Mouse (Mus musculus): ENCODE measurements around the gene Tmem262. TPM values are rescaled to one million over a fixed set of nuclear protein-coding genes. Genes with fewer than 3 reads are reported as not detected.

The Tmem262 gene
- polyA plus RNA-seq, 1 experiment from 2014 or later = not detected

DNA sequence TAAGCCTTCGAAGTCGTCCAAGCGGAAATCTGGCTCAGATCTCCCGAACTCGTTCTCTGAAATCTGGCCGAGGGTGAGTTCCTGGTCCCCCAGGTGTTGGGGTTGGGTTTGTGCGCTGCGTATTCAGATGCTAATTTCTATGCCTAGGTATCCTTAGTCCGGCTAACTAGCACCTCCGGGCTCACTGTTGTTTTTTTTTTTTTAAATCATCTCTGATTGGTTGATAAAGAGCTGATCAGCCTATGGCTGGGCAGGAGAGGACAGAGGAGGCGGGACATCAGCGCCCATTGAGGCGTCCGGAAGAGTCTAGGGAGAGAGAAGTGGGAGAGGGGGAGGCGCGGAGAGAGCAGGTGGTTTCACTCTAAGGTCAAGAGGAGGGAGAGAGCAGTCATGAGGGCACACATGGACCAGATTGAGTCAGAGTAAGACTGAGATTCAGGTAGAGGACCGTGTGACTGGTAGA is 5.6 kb downstream of the Tmem262 start:
- peaks cover 11% of the 10 kb centered on the region; the same call in 1 of the 2 replicates for H3K36me3 ChIP-seq (replicated peaks)
- no peak overlapping the region for H3K27ac ChIP-seq
- ATAC-seq (replicated peaks) = peak; percentile 57
- H3K4me2 ChIP-seq = peak overlapping the region; percentile 92
- no peak overlapping the region for H3K9ac ChIP-seq
- H3K4me3 ChIP-seq = peak overlapping the region; percentile 77
- H3K27me3 ChIP-seq (replicated peaks) = no peaks in the 10 kb centered on the region
- peaks cover 25% of the 10 kb centered on the region for H3K4me1 ChIP-seq
- H3K9me3 ChIP-seq = no peaks in the 10 kb centered on the region
- WGBS = under 1% methylated on average over 17 of the region's 17 CpGs

DNA sequence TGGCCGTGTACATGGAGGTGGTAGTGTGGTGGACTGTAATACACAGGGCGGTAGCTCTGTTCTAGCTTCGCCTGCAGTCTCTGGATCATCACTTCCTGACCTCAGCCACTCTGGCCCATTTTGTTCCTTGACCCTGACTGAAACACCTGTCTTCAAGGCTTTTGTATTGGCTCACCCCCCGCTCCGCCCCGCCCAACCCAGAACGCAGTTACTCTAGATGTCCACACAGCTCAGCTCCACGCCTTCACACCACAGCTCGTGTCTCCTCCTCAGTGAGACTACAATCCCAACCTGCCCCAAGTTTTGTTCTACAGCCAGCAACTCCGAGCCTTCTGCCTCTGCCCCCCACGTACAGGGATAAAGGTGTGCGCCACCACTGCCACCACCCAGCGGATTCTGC is 9.0 kb downstream of the Tmem262 start:
- Histone ChIP-seq H3K9me3 (no peaks in the 10 kb centered on the region), H3K27me3 (replicated peaks) (no peaks in the 10 kb centered on the region), H3K4me3 (no peak overlapping the region), H3K4me1 (peaks cover 15% of the 10 kb centered on the region), H3K9ac (no peak overlapping the region), H3K36me3 (replicated peaks) (no peaks in the 10 kb centered on the region), H3K27ac (no peak overlapping the region), H3K4me2 (no peak overlapping the region)
- WGBS = 94% methylated on average over 13 of the region's 13 CpGs
- ATAC-seq (replicated peaks) = no peak

DNA sequence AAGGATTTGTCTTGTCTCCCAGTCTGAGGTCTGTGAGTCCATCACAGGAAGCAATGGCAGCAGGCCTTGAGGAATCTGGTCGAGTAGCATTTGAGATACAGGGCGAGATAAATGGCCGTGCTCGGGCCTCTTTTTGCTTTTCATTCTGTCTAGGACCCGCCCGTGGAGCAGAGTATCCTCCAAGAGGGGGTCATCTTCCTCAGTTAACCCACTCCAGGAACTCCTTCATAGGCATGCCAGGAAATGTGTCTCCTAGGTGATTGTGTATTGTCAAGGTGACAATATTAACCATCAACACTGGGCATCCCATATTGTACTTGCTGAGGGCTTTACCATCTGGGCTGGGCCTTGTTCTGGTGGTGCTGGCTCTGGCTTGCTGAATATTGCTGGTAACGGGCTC is 14.3 kb downstream of the Tmem262 start, which contains the start of gene AC131692.1:
AC131692.1 (plus strand) TSS at position 301 of the 400 bp plus-strand sequence.
- Histone ChIP-seq H3K9me3 (no peaks in the 10 kb centered on the region), H3K27me3 (replicated peaks) (no peaks in the 10 kb centered on the region), H3K36me3 (replicated peaks) (no peaks in the 10 kb centered on the region), H3K4me3 (no peak within 1 kb of the TSS), H3K4me2 (no peak within 1 kb of the TSS), H3K4me1 (no peaks in the 10 kb centered on the region), H3K9ac (no peak within 1 kb of the TSS), H3K27ac (no peak within 1 kb of the TSS)
- ATAC-seq (replicated peaks) = no peak
- WGBS = 90% methylated on average over 7 of the region's 7 CpGs

DNA sequence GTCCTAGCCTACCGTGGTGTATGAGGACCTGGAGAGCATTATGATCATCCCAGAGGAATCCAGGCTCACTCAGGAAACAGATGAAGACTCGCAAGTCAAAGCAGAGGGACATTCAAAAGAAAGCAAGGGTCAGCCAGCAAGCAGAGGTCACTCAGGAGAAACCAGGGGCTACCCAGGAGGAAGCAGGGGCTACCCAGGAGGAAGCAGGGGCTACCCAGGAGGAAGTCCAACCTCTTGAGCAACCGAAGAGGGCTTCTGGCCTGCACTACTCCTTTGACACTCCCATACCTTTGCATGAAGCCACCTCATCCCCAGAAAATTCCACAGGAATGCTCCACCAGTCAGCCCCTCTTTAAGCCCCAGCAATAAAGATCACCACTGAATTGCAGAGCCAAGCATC is 18.0 kb downstream of the Tmem262 start:
- Histone ChIP-seq H3K4me2 (no peak overlapping the region), H3K4me3 (no peak overlapping the region), H3K27me3 (replicated peaks) (no peaks in the 10 kb centered on the region), H3K27ac (no peak overlapping the region), H3K36me3 (replicated peaks) (no peaks in the 10 kb centered on the region), H3K4me1 (no peaks in the 10 kb centered on the region), H3K9ac (no peak overlapping the region), H3K9me3 (no peaks in the 10 kb centered on the region)
- WGBS = 86% methylated on average over 3 of the region's 3 CpGs
- no peak for ATAC-seq (replicated peaks)

DNA sequence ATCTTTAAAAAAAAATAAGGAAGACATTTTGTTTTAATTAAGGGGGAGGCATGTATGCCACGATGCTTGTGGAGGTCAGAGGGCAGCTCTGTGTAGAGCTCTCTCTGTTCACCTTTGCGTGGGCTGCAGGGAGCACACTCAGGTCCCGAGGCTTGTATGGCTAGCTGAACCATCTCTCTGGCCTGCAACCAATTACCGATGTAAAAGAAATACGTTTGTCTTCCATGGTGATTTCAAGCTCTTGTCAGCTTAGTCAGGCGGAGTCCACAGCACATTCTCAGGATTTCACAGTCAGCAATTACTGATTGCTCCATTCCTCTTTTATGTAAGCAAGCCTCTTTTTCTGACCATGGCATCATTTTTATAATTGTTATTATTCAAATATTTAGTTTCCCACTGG is 21.4 kb downstream of the Tmem262 start:
- H3K36me3 ChIP-seq (replicated peaks) = no peaks in the 10 kb centered on the region
- H3K9me3 ChIP-seq = no peaks in the 10 kb centered on the region
- no peak overlapping the region for H3K9ac ChIP-seq
- H3K4me3 ChIP-seq = no peak overlapping the region
- no peak overlapping the region for H3K4me2 ChIP-seq
- no peaks in the 10 kb centered on the region for H3K27me3 ChIP-seq (replicated peaks)
- no peaks in the 10 kb centered on the region for H3K4me1 ChIP-seq
- ATAC-seq (replicated peaks) = no peak
- 79% methylated on average over 6 of the region's 6 CpGs for WGBS
- H3K27ac ChIP-seq = no peak overlapping the region

DNA sequence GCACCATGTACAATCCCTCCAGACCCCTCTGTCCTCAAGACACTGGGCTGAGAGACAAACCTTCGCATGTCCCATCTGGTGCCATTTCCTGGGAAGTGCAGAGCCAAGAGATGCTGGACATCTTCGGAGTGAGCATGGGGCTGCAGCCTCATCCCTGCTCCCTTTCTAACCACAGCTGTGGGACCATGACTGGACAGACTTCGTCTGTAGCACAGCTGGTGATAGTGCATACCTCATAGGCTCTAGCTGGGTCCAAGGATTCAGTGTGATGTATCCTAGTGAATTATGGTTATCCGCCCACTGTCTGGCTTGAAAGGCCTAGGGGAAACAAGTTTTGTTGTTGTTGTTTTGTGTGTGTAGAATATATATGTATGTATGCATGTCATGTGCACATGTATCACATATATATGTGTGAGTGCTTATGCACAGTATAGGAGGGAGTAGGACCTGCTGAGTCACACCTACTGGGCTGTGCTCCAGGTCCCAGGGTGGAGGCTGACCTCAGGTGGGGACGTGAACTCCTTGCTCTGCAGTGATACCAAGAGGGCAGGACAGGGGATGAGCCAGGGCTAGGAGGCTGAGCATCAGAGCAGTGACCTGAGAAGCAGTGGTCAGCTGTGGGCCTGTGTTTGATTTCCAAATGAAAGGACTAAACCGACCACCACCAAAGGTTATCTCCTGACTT is 22.5 kb downstream of the Tmem262 start:
- Histone ChIP-seq H3K9ac (no peak overlapping the region), H3K4me3 (no peak overlapping the region), H3K4me2 (no peak overlapping the region), H3K27ac (no peak overlapping the region), H3K27me3 (replicated peaks) (no peaks in the 10 kb centered on the region), H3K4me1 (no peaks in the 10 kb centered on the region), H3K9me3 (no peaks in the 10 kb centered on the region), H3K36me3 (replicated peaks) (no peaks in the 10 kb centered on the region)
- 78% methylated on average over 6 of the region's 6 CpGs for WGBS
- no peak for ATAC-seq (replicated peaks)

DNA sequence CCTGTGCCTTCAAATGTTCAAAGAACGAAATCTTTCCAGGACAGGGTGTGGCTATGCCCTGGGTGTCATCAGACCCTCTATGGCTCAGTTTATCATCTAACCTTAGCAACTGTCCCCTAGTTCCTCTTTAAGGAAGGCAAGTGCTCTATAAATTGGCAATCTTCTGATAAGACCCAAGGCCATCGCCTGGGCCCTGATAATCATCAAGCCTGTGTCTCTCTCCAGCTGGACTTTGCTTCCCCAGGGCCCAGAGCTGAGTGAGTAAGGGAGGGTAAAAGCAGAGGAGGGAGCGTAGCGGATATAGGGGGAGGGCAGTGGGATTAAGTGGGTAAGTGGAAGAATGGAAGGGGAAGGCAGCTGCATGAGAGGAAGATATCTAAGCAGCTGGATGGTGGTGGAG is 24.6 kb downstream of the Tmem262 start:
- no peaks in the 10 kb centered on the region for H3K27me3 ChIP-seq (replicated peaks)
- H3K4me2 ChIP-seq = no peak overlapping the region
- no peak overlapping the region for H3K4me3 ChIP-seq
- ATAC-seq (replicated peaks) = no peak
- no peak overlapping the region for H3K27ac ChIP-seq
- no peaks in the 10 kb centered on the region for H3K4me1 ChIP-seq
- no peaks in the 10 kb centered on the region for H3K36me3 ChIP-seq (replicated peaks)
- no peaks in the 10 kb centered on the region for H3K9me3 ChIP-seq
- no peak overlapping the region for H3K9ac ChIP-seq
- 71% methylated on average over 4 of the region's 4 CpGs for WGBS

DNA sequence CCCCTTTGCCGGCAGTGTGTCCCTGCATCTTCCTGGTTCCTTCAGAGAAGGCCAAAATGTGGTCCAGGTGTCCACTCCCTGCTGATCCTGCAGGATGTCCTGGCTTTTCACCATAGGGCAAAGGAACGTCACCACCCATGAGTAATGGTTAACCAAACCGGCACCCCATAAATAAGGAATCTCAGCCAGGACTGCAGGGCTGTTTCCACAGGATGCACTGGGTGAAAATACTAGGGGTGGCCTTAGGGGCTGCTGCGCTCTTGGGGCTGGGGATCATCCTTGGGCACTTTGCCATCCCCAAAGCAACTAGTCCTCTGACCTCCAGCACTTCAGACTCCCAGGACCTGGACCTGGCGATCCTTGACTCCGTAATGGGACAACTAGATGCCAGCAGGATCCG is 25.8 kb downstream of the Tmem262 start, which contains the start of gene Naaladl1:
Naaladl1 (plus strand) TSS at position 197 of the 400 bp plus-strand sequence.
- no peaks in the 10 kb centered on the region for H3K36me3 ChIP-seq (replicated peaks)
- no peaks in the 10 kb centered on the region for H3K9me3 ChIP-seq
- no peak within 1 kb of the TSS for H3K9ac ChIP-seq
- 88% methylated on average over 7 of the region's 7 CpGs for WGBS
- ATAC-seq (replicated peaks) = no peak
- H3K27me3 ChIP-seq (replicated peaks) = no peaks in the 10 kb centered on the region
- H3K4me3 ChIP-seq = no peak within 1 kb of the TSS
- H3K4me2 ChIP-seq = no peak within 1 kb of the TSS
- no peak within 1 kb of the TSS for H3K27ac ChIP-seq
- no peaks in the 10 kb centered on the region for H3K4me1 ChIP-seq

DNA sequence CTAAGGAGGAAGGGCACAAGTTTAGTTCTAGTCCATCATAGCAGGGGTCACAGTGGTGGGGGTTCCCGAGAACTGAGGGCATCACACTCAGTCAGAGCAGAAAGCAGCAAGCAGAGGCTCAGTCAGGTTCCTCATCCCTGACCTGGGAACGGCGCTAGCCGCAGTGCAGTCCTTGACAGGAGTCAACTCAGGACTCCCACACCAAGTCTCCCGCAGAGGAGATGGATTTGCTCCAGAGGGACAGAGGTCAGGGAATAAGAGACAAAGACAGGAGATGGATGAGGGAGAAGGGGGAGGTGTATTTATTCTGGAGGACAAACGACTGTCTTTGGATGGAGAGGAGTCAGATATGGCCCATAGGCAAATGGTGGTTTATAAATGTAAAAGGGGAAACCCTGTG is 33.3 kb downstream of the Tmem262 start:
- 69% methylated on average over 6 of the region's 6 CpGs for WGBS
- no peak for ATAC-seq (replicated peaks)

DNA sequence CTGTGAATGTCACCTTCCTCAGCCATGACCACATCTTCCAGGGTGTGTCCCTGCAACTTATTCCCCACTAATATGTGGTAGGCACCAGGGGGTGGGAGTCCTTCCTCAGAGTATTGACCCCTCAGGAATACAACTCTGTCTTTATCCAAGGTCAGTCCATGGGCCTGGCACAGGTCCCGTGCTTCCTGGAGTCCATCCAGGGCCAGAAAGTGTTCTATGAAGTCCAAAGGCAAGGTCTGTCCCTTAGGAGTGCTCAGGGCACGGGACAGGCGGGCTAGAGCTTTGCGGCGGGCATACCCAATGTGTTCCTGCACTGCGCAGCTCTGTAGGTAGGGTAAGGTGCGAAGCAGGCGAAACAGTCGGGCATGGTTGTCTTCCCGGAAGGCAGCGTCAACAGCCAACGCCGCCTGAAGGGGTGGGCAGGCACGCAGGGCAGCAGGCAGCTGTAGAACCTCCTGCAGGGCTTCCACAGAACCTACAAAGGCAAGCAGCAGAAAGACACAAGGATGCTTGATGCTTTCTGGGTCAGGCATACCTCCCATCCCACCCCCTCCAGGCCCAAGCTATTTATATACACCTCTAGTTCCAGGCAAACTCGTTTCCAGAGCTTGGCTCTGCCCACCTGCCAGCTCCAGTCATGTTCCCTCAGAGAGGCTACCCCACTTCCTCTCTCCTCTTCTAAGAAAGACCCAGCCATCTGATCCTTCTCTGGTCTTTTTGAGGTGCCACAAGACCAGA is 36.4 kb downstream of the Tmem262 start:
- no peak for ATAC-seq (replicated peaks)
- no peaks in the 10 kb centered on the region for H3K9me3 ChIP-seq
- 96% methylated on average over 15 of the region's 15 CpGs for WGBS
- peaks cover 29% of the 10 kb centered on the region for H3K4me1 ChIP-seq
- H3K27me3 ChIP-seq (replicated peaks) = no peaks in the 10 kb centered on the region
- no peak overlapping the region for H3K9ac ChIP-seq
- H3K27ac ChIP-seq = no peak overlapping the region
- H3K4me3 ChIP-seq = no peak overlapping the region
- H3K4me2 ChIP-seq = peak overlapping the region; percentile 94; the same call in 1 of the 2 replicates
- peaks cover 16% of the 10 kb centered on the region for H3K36me3 ChIP-seq (replicated peaks)

More for the DNA sequence above, 33.3 kb downstream of the Tmem262 start:
- H3K4me3 ChIP-seq = no peak overlapping the region
- H3K4me2 ChIP-seq = no peak overlapping the region
- no peak overlapping the region for H3K27ac ChIP-seq
- peaks cover 16% of the 10 kb centered on the region for H3K36me3 ChIP-seq (replicated peaks)
- H3K27me3 ChIP-seq (replicated peaks) = no peaks in the 10 kb centered on the region
- no peak overlapping the region for H3K9ac ChIP-seq
- H3K4me1 ChIP-seq = peaks cover 15% of the 10 kb centered on the region
- no peaks in the 10 kb centered on the region for H3K9me3 ChIP-seq

DNA sequence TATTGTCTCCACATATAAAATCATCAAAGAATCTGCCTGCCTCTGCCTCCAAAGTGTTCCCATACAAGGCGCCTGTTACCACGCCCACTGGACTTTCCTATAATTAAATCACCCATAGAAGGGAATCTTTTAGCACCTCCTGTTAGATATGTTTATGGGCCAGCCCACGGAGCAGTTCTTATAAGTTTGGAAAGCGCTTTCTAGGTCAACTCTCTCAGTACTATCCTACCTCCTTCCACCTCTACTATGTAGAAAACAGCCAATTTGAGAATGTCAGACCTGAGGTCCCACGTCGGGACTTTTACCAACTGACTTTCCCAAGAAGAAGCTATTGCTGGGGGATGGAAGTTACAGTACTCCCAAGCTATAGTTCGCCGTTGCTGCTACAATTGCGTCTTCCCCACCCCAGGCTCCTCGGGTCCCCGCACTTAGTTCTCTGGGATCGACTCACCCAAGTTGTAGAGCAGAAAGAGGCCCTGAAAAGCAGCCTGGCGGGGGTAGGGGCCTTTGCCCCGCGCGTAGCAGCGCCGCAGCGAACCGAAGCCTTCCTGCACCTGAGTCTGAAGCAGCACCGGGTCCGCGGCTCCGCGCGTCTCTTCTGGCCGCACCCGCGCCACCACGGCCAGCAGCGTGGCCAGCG is 37.6 kb downstream of the Tmem262 start:
- Histone ChIP-seq H3K4me3 (peak overlapping the region; percentile 71), H3K4me2 (peak overlapping the region; percentile 94), H3K36me3 (replicated peaks) (peaks cover 16% of the 10 kb centered on the region), H3K27ac (peak overlapping the region; percentile 93), H3K9me3 (no peaks in the 10 kb centered on the region), H3K27me3 (replicated peaks) (no peaks in the 10 kb centered on the region), H3K9ac (peak overlapping the region; percentile 75), H3K4me1 (peaks cover 29% of the 10 kb centered on the region)
- no peak; the same call in 1 of the 2 replicates for ATAC-seq (replicated peaks)
- 7% methylated on average over 32 of the region's 32 CpGs for WGBS

DNA sequence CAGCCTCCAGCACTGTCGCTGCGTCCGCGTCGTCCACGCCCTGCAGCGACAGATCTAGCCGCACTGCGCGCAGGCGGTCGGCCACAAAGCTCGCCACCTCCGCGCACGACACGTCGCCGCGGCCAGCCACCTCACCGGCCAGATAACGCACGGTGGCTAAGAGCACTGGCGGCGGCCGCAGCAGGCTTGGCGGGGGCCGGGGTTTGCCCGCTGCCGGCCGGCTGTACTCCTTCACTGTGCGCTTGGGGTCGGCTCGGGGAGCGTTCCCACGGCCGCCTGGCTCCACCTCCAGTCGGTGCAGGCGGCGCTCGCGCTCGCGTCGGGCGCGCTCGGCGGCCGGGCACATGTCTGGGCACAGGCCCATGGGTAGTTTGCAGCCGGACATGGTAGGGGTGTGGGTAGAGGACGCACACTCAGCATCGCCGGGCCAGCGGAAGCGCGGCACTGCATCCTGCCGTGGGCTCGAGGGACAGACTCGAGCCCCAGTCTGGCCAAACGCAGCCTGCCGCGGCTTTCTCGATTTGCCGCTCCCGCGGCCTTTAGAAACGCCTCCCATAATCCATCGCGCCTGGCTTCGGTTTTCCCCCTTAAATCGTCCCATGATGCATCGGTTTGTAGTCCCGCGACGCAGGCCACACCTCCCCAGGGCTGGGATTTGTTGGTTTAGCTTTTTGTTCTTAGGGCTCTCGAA is 38.3 kb downstream of the Tmem262 start, which contains the start of gene Sac3d1:
Sac3d1 (minus strand) TSS at position 665 of the 691 bp plus-strand sequence.
- H3K36me3 ChIP-seq (replicated peaks) = peaks cover 16% of the 10 kb centered on the region

More for the DNA sequence above, 38.3 kb downstream of the Tmem262 start, which contains the start of gene Sac3d1:
- Histone ChIP-seq H3K9ac (peak within 1 kb of the TSS; percentile 75), H3K9me3 (no peaks in the 10 kb centered on the region), H3K27ac (peak within 1 kb of the TSS; percentile 93), H3K4me3 (peak within 1 kb of the TSS; percentile 71), H3K27me3 (replicated peaks) (no peaks in the 10 kb centered on the region), H3K4me2 (peak within 1 kb of the TSS; percentile 94), H3K4me1 (peaks cover 29% of the 10 kb centered on the region)
- WGBS = under 1% methylated on average over 77 of the region's 77 CpGs
- peak; percentile 90 for ATAC-seq (replicated peaks)
